Mouse (Mus musculus) heart, postnatal 0 days (tissue): Measurements from ENCODE around the gene Tmem44. TPM values are rescaled to one million over a fixed set of nuclear protein-coding genes. Genes with fewer than 3 reads are reported as not detected.
A peak's percentile ranks its signal among the peaks of the same experiment; 100 is the strongest.

Source experiments
- ATAC-seq: fragments of 200-750 bp; cut with Nextera tagmentation; 2 replicates; pipeline ENCODE4 v1.8.0; 2017; ENCODE audit warnings: low read depth, moderate number of reproducible peaks, moderate library complexity; ENCODE audit not compliant: insufficient read depth
- DNase-seq: peaks from one replicate; pipeline ENCODE4 v3.0.0-alpha.2; 2016; ENCODE audit warnings: low spot score
- H3K27ac ChIP-seq: fragments of 300-500 bp; sonication (generic); 2 replicates; pipeline ENCODE4 v1.5.1; 2014; ENCODE audit warnings: low read depth, mild to moderate bottlenecking
- H3K27me3 ChIP-seq: fragments of 300-500 bp; sonication (generic); 2 replicates; pipeline ENCODE4 v1.6.1; 2014; ENCODE audit warnings: low read length, mixed read lengths; ENCODE audit not compliant: control insufficient read depth, insufficient read depth
- H3K36me3 ChIP-seq: fragments of 300-500 bp; sonication (generic); replicated peaks from 2 replicates; pipeline ENCODE4 v1.6.1; 2014; ENCODE audit warnings: low read length, mixed read lengths; ENCODE audit not compliant: control insufficient read depth, insufficient read depth
- H3K4me1 ChIP-seq: fragments of 300-500 bp; sonication (generic); 2 replicates; pipeline ENCODE4 v1.6.1; 2014; ENCODE audit warnings: antibody characterized with exemption; ENCODE audit not compliant: control insufficient read depth, insufficient read depth
- H3K4me2 ChIP-seq: fragments of 300-500 bp; sonication (generic); 2 replicates; pipeline ENCODE4 v1.6.1; 2014; ENCODE audit warnings: low read depth, mild to moderate bottlenecking, low read length, moderate library complexity
- H3K4me3 ChIP-seq: fragments of 300-500 bp; sonication (generic); 2 replicates; pipeline ENCODE4 v1.5.1; 2014; ENCODE audit warnings: low read depth, low read length
- H3K9ac ChIP-seq: fragments of 300-500 bp; sonication (generic); replicated peaks from 2 replicates; pipeline ENCODE4 v1.6.1; 2014; ENCODE audit warnings: low read depth, low read length, mixed read lengths
- H3K9me3 ChIP-seq: fragments of 300-500 bp; sonication (generic); replicated peaks from 2 replicates; pipeline ENCODE4 v1.6.1; 2016; ENCODE audit warnings: low read length; ENCODE audit not compliant: control insufficient read depth
- CTCF ChIP-seq: IDR thresholded peaks from 2 replicates; pipeline ENCODE4 v1.5.1; 2016; ENCODE audit warnings: antibody characterized with exemption, control low read depth, low read depth
- EP300 ChIP-seq: IDR thresholded peaks from 2 replicates; pipeline ENCODE4 v1.6.1; 2016; ENCODE audit warnings: antibody characterized with exemption, low read depth
- WGBS: fragments of 180-500 bp; shearing (Covaris S2); extraction: QIAGEN DNeasy Blood & Tissue Kit; methylation state at CpG from one replicate; pipeline ENCODE4 v1.1.7; 2014; 5-methylcytosine and 5-hydroxymethylcytosine counted together
- polyA plus RNA-seq: library from polyadenylated mRNA; unstranded; fragments of >200 nt; fragmentation: Nextera tagmentation; extraction: Ambion mirVana; gene quantifications from 2 replicates; pipeline ENCODE4 v1.2.1, GENCODE M21; 2015
- total RNA-seq: library from RNA; depleted of rRNA; stranded (reverse); fragments of >200 nt; gene quantifications from 2 replicates; pipeline ENCODE4 v1.2.3, GENCODE M21; 2014; ENCODE audit warnings: low replicate concordance

The Tmem44 gene
- total and polyA plus RNA-seq, 2 experiments from 2014 or later: 14.6 to 31.1 TPM

GRCm38 (mm10) chr16:30516993-30517392, 33.6 kb downstream of the Tmem44 start:
- Histone ChIP-seq H3K4me1 (peaks cover 29% of the 10 kb centered on the region), H3K9me3 (no peaks in the 10 kb centered on the region), H3K9ac (no peak overlapping the region), H3K4me3 (no peak overlapping the region), H3K36me3 (0 out of 2 replicates have a peak, but pooled peaks cover 14% of the 10 kb centered on the region), H3K27ac (no peak overlapping the region), H3K27me3 (no peaks in the 10 kb centered on the region), H3K4me2 (no peak overlapping the region)
- 92% methylated on average over 9 of the region's 9 CpGs for WGBS
- no peak for ATAC-seq
- DNase-seq: no peak
- TF ChIP-seq EP300 (no peak), CTCF (no peak)

DNA sequence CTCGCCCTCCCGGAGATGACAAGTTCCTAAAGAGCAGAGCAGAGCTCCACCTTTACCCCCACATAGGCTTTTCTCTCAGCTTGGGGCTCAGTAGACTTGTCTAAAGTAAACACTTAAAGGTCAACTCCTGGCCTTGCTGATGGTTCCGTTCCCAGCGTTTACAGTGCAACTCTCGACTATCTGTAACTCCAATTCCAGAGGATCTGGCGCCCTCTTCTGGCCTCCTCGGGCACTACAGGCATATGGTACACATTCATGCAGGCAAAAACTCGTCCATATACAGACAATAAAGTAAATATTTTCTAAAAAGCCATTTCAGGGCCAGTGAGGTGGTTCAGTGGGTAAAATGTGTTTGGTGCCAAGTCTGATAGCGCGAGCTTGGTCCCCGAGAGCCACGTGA, 35.2 kb downstream of the Tmem44 start:
- no peak overlapping the region for H3K4me3 ChIP-seq
- H3K9ac ChIP-seq: no peak overlapping the region
- WGBS: 79% methylated on average over 12 of the region's 12 CpGs
- no peak overlapping the region for H3K4me2 ChIP-seq
- 0 out of 2 replicates have a peak, but pooled peaks cover 14% of the 10 kb centered on the region for H3K36me3 ChIP-seq
- TF ChIP-seq EP300 (no peak), CTCF (peak; percentile 41)
- no peaks in the 10 kb centered on the region for H3K9me3 ChIP-seq
- H3K27me3 ChIP-seq: no peaks in the 10 kb centered on the region
- DNase-seq (no peak), ATAC-seq (no peak)
- peaks cover 40% of the 10 kb centered on the region for H3K4me1 ChIP-seq
- H3K27ac ChIP-seq: no peak overlapping the region

DNA sequence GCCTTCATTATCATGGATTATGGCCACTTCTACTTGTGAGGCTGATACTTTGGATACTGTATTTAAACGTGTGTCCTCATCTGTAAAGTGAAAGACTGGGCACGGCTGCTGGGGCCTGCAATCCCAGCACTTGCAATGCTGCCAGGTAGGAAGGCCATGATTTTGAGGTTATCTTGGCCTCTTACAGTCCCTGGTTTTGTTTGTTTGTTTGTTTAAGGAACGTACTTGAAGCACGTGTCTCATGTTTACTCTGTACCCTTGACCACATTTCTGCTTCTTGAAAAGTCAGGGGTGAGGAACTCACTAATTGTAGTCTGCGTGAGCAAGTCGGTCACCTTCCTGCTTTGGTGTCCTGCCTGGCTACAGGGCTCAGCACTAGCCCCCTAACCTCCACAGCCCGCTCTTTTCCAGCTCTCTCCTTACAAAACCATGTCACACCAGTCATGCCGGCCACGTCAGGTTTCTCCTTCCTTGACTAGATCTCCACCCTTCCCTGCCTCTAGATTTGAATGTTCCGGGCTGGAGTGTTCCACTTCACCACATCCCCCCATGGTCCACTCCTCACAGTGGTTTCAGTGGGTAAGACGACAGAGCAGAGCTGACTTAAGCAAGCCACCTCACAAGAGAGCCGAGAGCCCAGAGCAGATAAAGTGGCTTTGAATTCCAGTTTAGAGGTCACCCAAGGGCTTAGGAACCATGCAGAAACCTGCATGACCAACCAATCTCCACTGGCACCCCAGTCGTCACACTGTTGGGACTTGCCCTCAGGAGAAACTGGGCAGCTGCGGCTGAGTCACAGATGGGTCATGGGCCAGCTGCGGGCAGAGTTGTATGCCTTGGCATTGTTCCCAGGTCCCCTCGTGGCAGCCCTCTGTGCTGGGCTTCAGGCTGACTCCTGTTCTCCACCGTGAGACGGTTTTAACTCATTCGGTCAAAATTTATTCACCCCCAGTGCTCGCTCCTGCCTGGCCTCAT, 37.3 kb downstream of the Tmem44 start:
- Histone ChIP-seq H3K27ac (peak overlapping the region; percentile 97), H3K9me3 (no peaks in the 10 kb centered on the region), H3K27me3 (no peaks in the 10 kb centered on the region; the same call in 1 of the 2 replicates), H3K9ac (no peak overlapping the region), H3K4me3 (no peak overlapping the region), H3K36me3 (0 out of 2 replicates have a peak, but pooled peaks cover 14% of the 10 kb centered on the region), H3K4me1 (peaks cover 45% of the 10 kb centered on the region), H3K4me2 (no peak overlapping the region)
- TF ChIP-seq CTCF (no peak; the same call in 1 of the 2 replicates), EP300 (0 out of 2 replicates have a peak, but pooled peaks have one; percentile 29)
- WGBS: 44% methylated on average over 20 of the region's 20 CpGs
- peak; percentile 82 for DNase-seq
- ATAC-seq: peak; percentile 79

DNA sequence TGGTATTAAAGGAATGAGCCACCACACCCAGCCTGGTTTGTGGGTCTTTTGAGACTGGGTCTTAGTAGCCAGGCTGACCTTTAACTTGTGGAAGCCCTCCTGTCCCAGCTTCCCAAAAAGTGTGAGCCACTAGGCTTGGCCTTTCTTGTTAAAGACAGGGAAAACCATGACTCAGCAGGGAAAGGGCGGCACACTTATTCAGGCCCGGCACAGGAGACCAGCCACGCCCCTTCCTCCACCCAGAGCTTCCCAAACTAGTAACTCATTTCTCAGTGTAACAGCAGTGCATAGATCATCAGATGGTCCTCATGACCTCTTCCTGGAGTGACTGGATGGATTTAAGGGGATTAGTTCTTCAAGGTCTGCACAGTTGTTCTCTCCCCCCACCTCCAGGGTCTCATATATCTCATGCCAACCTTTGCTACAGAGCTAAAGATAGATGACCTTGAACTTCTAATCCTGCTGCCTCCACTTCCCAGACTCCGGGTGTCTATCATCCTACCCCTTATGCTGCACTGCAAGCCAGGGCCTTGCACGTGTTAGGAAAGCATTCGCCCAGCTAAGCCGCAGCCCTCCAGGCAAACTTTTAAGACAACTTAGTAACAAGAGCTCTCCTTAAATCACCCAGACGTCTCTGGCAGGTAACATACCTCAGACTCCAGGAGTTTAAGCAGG, 38.1 kb downstream of the Tmem44 start:
- no peaks in the 10 kb centered on the region for H3K9me3 ChIP-seq
- TF ChIP-seq CTCF (no peak), EP300 (no peak)
- 0 out of 2 replicates have a peak overlapping the region, but pooled peaks have one; percentile 21 for H3K9ac ChIP-seq
- peak overlapping the region; percentile 97 for H3K27ac ChIP-seq
- 0 out of 2 replicates have a peak, but pooled peaks cover 14% of the 10 kb centered on the region for H3K36me3 ChIP-seq
- no peak for ATAC-seq
- WGBS: 30% methylated on average over 8 of the region's 8 CpGs
- peaks cover 37% of the 10 kb centered on the region for H3K4me1 ChIP-seq
- H3K27me3 ChIP-seq: no peaks in the 10 kb centered on the region; the same call in 1 of the 2 replicates
- no peak overlapping the region for H3K4me2 ChIP-seq
- no peak overlapping the region for H3K4me3 ChIP-seq
- no peak for DNase-seq

DNA sequence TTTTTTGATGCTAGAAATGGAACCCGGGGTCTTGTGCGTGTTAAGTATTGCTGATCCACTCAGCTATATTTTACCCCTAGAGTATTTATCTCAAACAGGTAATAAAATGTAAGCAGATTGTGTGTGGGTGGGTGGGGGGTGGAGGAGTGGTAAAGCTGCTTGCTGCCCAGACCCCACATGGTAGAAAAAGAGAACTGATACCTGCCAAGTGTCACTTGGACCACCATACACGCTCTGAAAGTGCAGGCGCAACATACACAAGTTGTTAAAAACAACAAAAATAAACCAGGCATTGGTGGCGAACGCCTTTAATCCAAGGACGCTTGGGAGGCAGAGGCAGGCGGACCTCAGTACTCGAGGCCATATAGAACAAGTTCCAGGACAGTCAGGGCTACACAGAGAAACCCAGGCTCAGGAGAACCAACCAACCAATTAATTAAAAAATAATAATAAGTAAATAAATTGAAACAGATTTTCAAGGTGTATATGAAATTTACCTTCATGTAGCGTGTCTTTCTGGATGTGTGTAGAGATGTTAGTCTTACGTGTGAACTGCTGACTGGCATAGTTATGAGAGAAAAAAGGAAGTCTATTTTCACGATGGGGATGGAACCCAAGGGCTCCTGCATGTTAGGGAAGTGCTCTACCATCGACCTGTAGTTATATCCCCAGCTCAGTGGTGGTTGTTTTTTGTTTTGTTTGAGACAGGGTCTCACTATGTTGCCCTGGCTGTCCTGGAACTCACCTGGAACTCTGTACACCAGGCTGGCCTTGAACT, 38.9 kb downstream of the Tmem44 start:
- DNase-seq (no peak), ATAC-seq (no peak)
- peak overlapping the region; percentile 97 for H3K27ac ChIP-seq
- 0 out of 2 replicates have a peak, but pooled peaks cover 9% of the 10 kb centered on the region for H3K36me3 ChIP-seq
- TF ChIP-seq EP300: no peak
- no peak for TF ChIP-seq CTCF
- peak overlapping the region; percentile 78 for H3K4me2 ChIP-seq
- peaks cover 36% of the 10 kb centered on the region for H3K4me1 ChIP-seq
- no peaks in the 10 kb centered on the region for H3K9me3 ChIP-seq
- 0 out of 2 replicates have a peak overlapping the region, but pooled peaks have one; percentile 81 for H3K9ac ChIP-seq
- no peaks in the 10 kb centered on the region; the same call in 1 of the 2 replicates for H3K27me3 ChIP-seq
- peak overlapping the region; percentile 67 for H3K4me3 ChIP-seq
- 78% methylated on average over 13 of the region's 13 CpGs for WGBS
